Mouse (Mus musculus) stomach, embryonic 16.5 days (tissue): Measurements from ENCODE around the gene Zfp628. TPM values are rescaled to one million over a fixed set of nuclear protein-coding genes. Genes with fewer than 3 reads are reported as not detected.
A peak's percentile ranks its signal among the peaks of the same experiment; 100 is the strongest.

Source experiments
- ATAC-seq: fragments of 200-750 bp; cut with Nextera tagmentation; 2 replicates; pipeline ENCODE4 v1.8.0; 2017; ENCODE audit warnings: moderate number of reproducible peaks, moderate TSS enrichment; ENCODE audit not compliant: insufficient read depth, low FRiP score
- H3K27ac ChIP-seq: fragments of 300-500 bp; sonication (generic); 2 replicates; pipeline ENCODE4 v1.5.1; 2014; ENCODE audit warnings: low read length
- H3K27me3 ChIP-seq: fragments of 300-500 bp; sonication (generic); 2 replicates; pipeline ENCODE4 v1.6.1; 2014; ENCODE audit warnings: low read length, control low read depth, mixed read lengths; ENCODE audit not compliant: control insufficient read depth, insufficient read depth
- H3K36me3 ChIP-seq: fragments of 300-500 bp; sonication (generic); 2 replicates; pipeline ENCODE4 v1.6.1; 2014; ENCODE audit warnings: low read length; ENCODE audit not compliant: control insufficient read depth, insufficient read depth
- H3K4me1 ChIP-seq: fragments of 300-500 bp; sonication (generic); 2 replicates; pipeline ENCODE4 v1.6.1; 2014; ENCODE audit warnings: low read length, control low read depth, mixed read lengths; ENCODE audit not compliant: control insufficient read depth, insufficient read depth
- H3K4me2 ChIP-seq: fragments of 300-500 bp; sonication (generic); 2 replicates; pipeline ENCODE4 v1.6.1; 2014; ENCODE audit warnings: low read depth, low read length, mixed read lengths
- H3K4me3 ChIP-seq: fragments of 300-500 bp; sonication (generic); replicated peaks from 2 replicates; pipeline ENCODE4 v1.5.1; 2014; ENCODE audit warnings: mild to moderate bottlenecking, low read length
- H3K9ac ChIP-seq: fragments of 300-500 bp; sonication (generic); 2 replicates; pipeline ENCODE4 v1.6.1; 2014; ENCODE audit warnings: low read length
- H3K9me3 ChIP-seq: fragments of 300-500 bp; sonication (generic); replicated peaks from 2 replicates; pipeline ENCODE4 v1.6.1; 2016; ENCODE audit warnings: low read length, control low read depth; ENCODE audit not compliant: control insufficient read depth
- WGBS: fragments of 180-500 bp; shearing (Covaris S2); extraction: QIAGEN DNeasy Blood & Tissue Kit; methylation state at CpG from one replicate; pipeline ENCODE4 v1.1.7; 2014; 5-methylcytosine and 5-hydroxymethylcytosine counted together
- polyA plus RNA-seq: library from polyadenylated mRNA; unstranded; fragments of >200 nt; fragmentation: Nextera tagmentation; extraction: Ambion mirVana; gene quantifications from 2 replicates; pipeline ENCODE4 v1.2.1, GENCODE M21; 2015

Zfp628 gene
- polyA plus RNA-seq, 1 experiment from 2014 or later, result 2.3 TPM

GRCm38 (mm10) chr7:4886680-4887079 lies 28.3 kb upstream of the Zfp628 start:
- Histone ChIP-seq H3K27ac (no peak overlapping the region), H3K36me3 (no peaks in the 10 kb centered on the region), H3K9me3 (no peaks in the 10 kb centered on the region), H3K4me3 (no peak overlapping the region), H3K27me3 (no peaks in the 10 kb centered on the region), H3K4me1 (no peaks in the 10 kb centered on the region), H3K4me2 (no peak overlapping the region), H3K9ac (no peak overlapping the region)
- no peak for ATAC-seq
- 33% methylated on average over 4 of the region's 4 CpGs for WGBS

- Histone ChIP-seq H3K4me2 (no peak overlapping the region), H3K36me3 (no peaks in the 10 kb centered on the region), H3K9ac (no peak overlapping the region), H3K4me1 (peaks cover 9% of the 10 kb centered on the region; the same call in 1 of the 2 replicates), H3K27me3 (no peaks in the 10 kb centered on the region), H3K4me3 (no peak overlapping the region), H3K9me3 (no peaks in the 10 kb centered on the region), H3K27ac (no peak overlapping the region)
- ATAC-seq, result no peak
- 53% methylated on average over 11 of the region's 11 CpGs for WGBS
Measured at GRCm38 (mm10) chr7:4895186-4895585, 19.8 kb upstream of the Zfp628 start.

GRCm38 (mm10) chr7:4898851-4899648 lies 16.0 kb upstream of the Zfp628 start:
- Histone ChIP-seq H3K4me1 (peaks cover 12% of the 10 kb centered on the region; the same call in 1 of the 2 replicates), H3K9ac (peak overlapping the region; percentile 47), H3K9me3 (peaks cover 3% of the 10 kb centered on the region; the same call in 1 of the 2 replicates), H3K4me2 (peak overlapping the region; percentile 64), H3K36me3 (no peaks in the 10 kb centered on the region), H3K27ac (no peak overlapping the region), H3K4me3 (peak overlapping the region; percentile 38), H3K27me3 (no peaks in the 10 kb centered on the region)
- peak; percentile 55; the same call in 1 of the 2 replicates for ATAC-seq
- WGBS, result 18% methylated on average over 18 of the region's 18 CpGs

GRCm38 (mm10) chr7:4899649-4900522 lies 15.1 kb upstream of the Zfp628 start:
- Histone ChIP-seq H3K4me2 (peak overlapping the region; percentile 64), H3K36me3 (no peaks in the 10 kb centered on the region), H3K4me1 (peaks cover 12% of the 10 kb centered on the region; the same call in 1 of the 2 replicates), H3K9ac (peak overlapping the region; percentile 47), H3K9me3 (peaks cover 3% of the 10 kb centered on the region; the same call in 1 of the 2 replicates), H3K27ac (no peak overlapping the region), H3K4me3 (peak overlapping the region; percentile 38), H3K27me3 (no peaks in the 10 kb centered on the region)
- WGBS, result 8% methylated on average over 19 of the region's 19 CpGs
- ATAC-seq, result 0 out of 2 replicates have a peak, but pooled peaks have one; percentile 4

GRCm38 (mm10) chr7:4900523-4900851 lies 14.5 kb upstream of the Zfp628 start:
- peak overlapping the region; percentile 38 for H3K4me3 ChIP-seq
- H3K4me1 ChIP-seq, result peaks cover 12% of the 10 kb centered on the region; the same call in 1 of the 2 replicates
- H3K9ac ChIP-seq, result peak overlapping the region; percentile 46
- H3K27ac ChIP-seq, result no peak overlapping the region
- H3K27me3 ChIP-seq, result no peaks in the 10 kb centered on the region
- H3K4me2 ChIP-seq, result peak overlapping the region; percentile 64
- no peak for ATAC-seq
- no peaks in the 10 kb centered on the region for H3K36me3 ChIP-seq
- H3K9me3 ChIP-seq, result peaks cover 3% of the 10 kb centered on the region; the same call in 1 of the 2 replicates
- 27% methylated on average over 11 of the region's 11 CpGs for WGBS

- H3K9me3 ChIP-seq, result peaks cover 3% of the 10 kb centered on the region; the same call in 1 of the 2 replicates
- no peaks in the 10 kb centered on the region for H3K27me3 ChIP-seq
- no peak overlapping the region for H3K27ac ChIP-seq
- H3K4me3 ChIP-seq, result no peak overlapping the region
- H3K36me3 ChIP-seq, result no peaks in the 10 kb centered on the region
- ATAC-seq, result no peak
- no peak overlapping the region for H3K9ac ChIP-seq
- H3K4me1 ChIP-seq, result peaks cover 12% of the 10 kb centered on the region; the same call in 1 of the 2 replicates
- no peak overlapping the region for H3K4me2 ChIP-seq
- WGBS, result 55% methylated on average over 8 of the region's 8 CpGs
Measured at GRCm38 (mm10) chr7:4901171-4901570, 13.8 kb upstream of the Zfp628 start.

GRCm38 (mm10) chr7:4902404-4902803 lies 12.6 kb upstream of the Zfp628 start:
- no peak overlapping the region for H3K4me2 ChIP-seq
- no peaks in the 10 kb centered on the region for H3K36me3 ChIP-seq
- H3K27me3 ChIP-seq, result no peaks in the 10 kb centered on the region
- no peak overlapping the region for H3K9ac ChIP-seq
- WGBS, result 76% methylated on average over 9 of the region's 9 CpGs
- peaks cover 3% of the 10 kb centered on the region; the same call in 1 of the 2 replicates for H3K9me3 ChIP-seq
- no peak overlapping the region for H3K27ac ChIP-seq
- H3K4me3 ChIP-seq, result no peak overlapping the region
- peaks cover 12% of the 10 kb centered on the region; the same call in 1 of the 2 replicates for H3K4me1 ChIP-seq
- no peak for ATAC-seq

- H3K36me3 ChIP-seq, result no peaks in the 10 kb centered on the region
- no peak within 1 kb of the TSS for H3K27ac ChIP-seq
- H3K9ac ChIP-seq, result no peak within 1 kb of the TSS
- no peak within 1 kb of the TSS for H3K4me2 ChIP-seq
- H3K9me3 ChIP-seq, result no peaks in the 10 kb centered on the region
- no peaks in the 10 kb centered on the region for H3K4me1 ChIP-seq
- H3K27me3 ChIP-seq, result no peaks in the 10 kb centered on the region
- no peak for ATAC-seq
- no peak within 1 kb of the TSS for H3K4me3 ChIP-seq
- WGBS, result 66% methylated on average over 10 of the region's 10 CpGs
Measured at GRCm38 (mm10) chr7:4906466-4906950, 8.5 kb upstream of the Zfp628 start, which contains the start of gene Gm36210. TSS of gene Gm36210 (minus strand) at chr7:4906516.
